Mouse (Mus musculus) common myeloid progenitor, adult 5-6 weeks (primary cell): ENCODE results near the gene Pitpnm3. TPM values are rescaled to one million over a fixed set of nuclear protein-coding genes. Genes with fewer than 3 reads are reported as not detected.

Source experiments
- ATAC-seq: replicated peaks from 2 replicates; pipeline ENCODE4 v1.8.0; 2016; ENCODE audit warnings: low read depth, mild to moderate bottlenecking, moderate TSS enrichment, inconsistent platforms; ENCODE audit not compliant: poor library complexity, severe bottlenecking
- total RNA-seq: library from RNA; stranded (forward); fragments of 200-1000, 187-1606 nt; gene quantifications from 2 replicates; pipeline ENCODE4 v1.2.3, GENCODE M21; 2017

Pitpnm3 gene
- total RNA-seq, 1 experiment from 2014 or later: not detected

DNA sequence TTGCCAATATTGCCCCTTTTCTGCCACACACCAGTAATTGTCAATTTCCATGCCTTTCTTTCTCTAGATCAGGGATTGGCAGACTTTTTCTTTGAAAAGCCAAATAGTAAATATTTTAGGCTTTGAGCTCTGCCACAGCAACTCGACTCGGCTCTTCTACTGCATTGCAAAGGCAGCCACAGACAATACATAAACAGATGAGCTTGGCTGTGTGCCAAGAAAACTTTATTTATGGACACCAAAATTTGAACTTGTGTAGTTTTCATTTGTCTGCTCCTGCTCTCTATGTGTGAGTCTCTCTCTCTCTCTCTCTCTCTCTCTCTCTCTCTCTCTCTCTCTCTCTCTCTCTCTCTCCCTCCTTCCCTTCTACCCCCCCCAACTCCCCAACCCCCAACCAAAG, 80.4 kb downstream of the Pitpnm3 start:
- no peak for ATAC-seq

DNA sequence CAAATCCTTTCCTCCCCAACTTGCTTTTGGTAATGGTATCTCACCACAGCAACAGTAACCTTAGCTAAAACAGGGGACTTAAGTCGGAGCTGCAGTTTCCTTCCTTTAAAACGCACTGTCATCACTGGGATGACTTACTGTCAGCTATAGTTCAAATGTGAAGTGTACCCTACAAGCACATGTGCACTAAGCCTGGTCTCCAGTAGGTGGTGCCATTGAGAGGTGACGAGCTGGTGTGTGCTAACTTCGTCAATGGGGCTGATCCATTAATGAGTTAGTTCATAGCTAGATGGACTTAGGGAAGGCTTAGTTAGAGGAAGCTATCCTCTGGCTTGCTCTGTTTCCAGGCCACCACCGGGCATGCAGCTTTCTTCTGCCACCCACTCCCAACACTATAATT, 82.9 kb downstream of the Pitpnm3 start:
- ATAC-seq: peak; percentile 89

- ATAC-seq: no peak
Measured at GRCm38 (mm10) chr11:72052221-72052620, 83.4 kb downstream of the Pitpnm3 start.

DNA sequence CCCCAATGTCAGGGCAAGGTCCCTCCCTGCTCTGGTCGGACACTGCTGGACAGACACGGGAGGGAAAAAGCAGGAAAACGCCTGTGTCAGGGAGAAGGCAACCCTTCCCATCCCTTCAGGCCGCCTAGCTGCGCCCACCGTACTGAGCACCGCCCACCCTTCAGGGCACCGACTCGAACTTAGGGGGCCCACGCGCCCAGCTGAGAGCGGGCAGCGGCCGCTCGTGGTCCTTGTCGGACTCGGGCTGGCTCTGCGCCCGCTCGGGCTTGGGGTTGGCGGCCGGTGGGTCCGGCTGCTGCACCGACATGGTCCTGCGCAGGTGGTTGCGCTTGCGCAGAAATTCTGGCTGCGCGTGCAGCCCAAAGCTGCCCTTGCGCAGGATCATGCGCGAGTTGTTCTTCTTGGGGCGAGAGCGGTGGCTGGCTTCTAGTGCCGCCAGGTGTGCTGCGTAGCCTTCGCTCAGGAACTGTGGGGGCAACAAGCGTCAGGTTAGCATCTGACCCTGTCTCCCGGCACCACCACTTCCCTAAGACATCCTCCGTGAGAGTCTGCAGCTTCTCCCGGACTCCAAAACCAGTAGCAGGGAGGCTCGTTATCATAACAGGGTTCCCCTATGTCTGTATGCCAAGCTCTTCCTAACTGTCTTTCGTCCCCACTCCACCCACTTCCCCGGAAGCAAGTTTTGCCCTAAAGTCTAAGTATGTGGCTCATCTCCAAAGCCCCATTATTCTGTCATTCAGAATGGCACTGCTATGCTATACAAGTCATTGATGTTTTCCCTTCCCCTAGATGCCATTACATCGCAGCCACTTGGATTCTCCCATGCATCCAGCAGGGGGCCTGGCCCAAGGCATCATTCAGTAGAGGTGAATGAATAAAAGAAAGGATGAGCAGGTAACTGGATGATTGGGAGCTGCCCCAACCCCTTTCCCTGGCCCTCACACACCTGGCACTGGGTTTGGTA, 84.4 kb downstream of the Pitpnm3 start:
- ATAC-seq: 0 out of 2 replicates have a peak, but pooled peaks have one; percentile 16

DNA sequence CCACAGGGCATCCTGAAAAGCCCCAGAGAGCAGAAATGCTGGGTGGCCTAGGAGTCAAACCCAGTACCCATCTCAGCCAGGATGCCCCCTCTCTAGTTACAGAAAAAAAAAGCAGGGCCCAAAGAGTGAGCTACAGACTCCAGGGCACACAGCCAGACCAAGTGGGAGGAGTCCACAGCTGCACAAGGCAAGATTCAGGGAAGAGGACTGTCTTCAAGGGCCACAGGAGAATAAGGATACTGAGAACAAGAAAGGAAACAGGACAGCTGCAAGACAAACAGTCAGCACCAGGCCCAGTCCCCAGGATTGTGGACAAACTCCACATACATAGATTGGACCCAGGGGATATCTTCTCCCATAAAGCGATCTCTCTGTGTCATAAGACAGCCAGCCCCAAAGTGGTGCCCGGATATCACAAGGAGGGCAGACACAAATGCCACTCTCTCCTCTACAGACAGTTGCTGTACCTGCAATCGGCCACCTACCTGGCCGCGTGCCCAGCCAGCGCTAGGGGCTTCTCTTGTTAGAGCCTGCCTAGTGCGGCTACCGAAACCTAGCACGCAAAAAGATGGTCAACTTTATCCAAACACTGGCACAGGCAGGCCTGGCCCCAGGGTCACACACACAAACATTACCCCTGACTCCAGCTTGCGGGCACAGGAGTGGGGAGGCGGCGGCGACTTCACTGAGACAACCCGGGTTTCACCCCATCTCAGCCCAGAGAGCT, 85.2 kb downstream of the Pitpnm3 start:
- no peak for ATAC-seq

- no peak for ATAC-seq
Measured at GRCm38 (mm10) chr11:72049171-72049759, 86.3 kb downstream of the Pitpnm3 start.

GRCm38 (mm10) chr11:72048730-72049129, 86.8 kb downstream of the Pitpnm3 start:
- ATAC-seq: no peak

DNA sequence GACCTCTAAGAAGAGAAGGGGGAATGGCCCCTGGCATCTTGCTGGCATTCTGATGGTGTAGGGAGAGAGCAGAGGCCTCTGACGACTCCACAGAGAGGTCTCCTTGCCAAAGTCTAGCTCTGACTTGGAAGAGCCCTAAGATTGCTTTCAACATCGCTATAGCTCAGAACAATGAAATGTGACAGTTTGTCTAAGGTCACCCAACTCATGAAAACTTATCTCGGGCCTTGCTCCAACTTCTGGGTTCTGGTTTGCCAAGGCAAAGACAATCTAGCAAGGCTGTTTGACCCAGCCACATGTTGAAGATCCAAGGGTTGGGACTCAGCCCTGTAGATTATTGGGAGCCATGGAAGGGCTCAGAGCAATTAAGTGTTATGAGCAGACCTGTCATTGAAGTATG, 91.3 kb downstream of the Pitpnm3 start:
- no peak for ATAC-seq

GRCm38 (mm10) chr11:72042631-72043030, 92.9 kb downstream of the Pitpnm3 start:
- ATAC-seq: no peak

- ATAC-seq: peak; percentile 86
Measured at GRCm38 (mm10) chr11:72041768-72042607, 93.6 kb downstream of the Pitpnm3 start, which contains the start of gene Pimreg. Gene Pimreg, plus strand, starts transcription at chr11:72042032.

GRCm38 (mm10) chr11:72041290-72041767, 94.2 kb downstream of the Pitpnm3 start:
- ATAC-seq: peak; percentile 42

DNA sequence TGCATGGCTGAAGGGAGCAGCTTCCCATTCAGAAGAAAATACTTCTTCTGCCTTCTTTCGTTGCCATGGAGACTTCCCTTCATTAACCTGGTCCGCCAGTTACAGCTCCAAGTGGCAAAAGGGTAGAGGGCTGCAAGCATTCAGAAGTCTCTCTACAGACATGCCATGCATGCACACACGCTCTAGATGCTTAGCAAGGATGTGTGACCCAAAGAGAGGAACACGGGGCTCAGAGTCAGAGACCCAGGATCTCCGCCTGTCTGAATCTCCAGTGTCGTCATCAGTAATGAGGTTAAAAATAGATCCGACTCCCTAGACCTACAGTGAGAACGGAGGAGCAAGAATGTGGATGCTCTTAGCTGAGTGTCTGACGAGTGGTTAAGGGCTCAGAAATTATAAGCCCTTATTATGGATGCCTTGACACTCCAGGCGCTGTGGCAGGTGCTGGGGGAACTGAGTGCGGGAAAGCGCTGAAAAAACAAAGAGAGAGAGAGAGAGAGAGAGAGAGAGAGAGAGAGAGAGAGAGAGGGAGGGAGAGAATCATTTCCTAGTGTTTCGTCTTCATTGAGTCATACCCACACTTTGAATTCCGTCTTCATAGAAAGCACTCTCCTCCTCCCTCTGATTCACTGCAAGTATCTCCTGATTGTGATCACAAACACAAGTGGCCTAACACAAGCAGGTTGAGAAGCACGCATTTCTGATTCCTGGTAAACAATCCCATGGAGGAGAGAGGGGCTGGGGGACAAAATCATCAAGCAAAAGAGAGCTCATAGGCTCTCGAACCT, 95.8 kb downstream of the Pitpnm3 start:
- no peak for ATAC-seq

GRCm38 (mm10) chr11:72037996-72038395, 97.6 kb downstream of the Pitpnm3 start:
- 0 out of 2 replicates have a peak, but pooled peaks have one; percentile 31 for ATAC-seq

- ATAC-seq: no peak
Measured at GRCm38 (mm10) chr11:72037409-72037808, 98.2 kb downstream of the Pitpnm3 start, which contains the start of gene Aipl1. Gene Aipl1, minus strand, starts transcription at chr11:72037509.

DNA sequence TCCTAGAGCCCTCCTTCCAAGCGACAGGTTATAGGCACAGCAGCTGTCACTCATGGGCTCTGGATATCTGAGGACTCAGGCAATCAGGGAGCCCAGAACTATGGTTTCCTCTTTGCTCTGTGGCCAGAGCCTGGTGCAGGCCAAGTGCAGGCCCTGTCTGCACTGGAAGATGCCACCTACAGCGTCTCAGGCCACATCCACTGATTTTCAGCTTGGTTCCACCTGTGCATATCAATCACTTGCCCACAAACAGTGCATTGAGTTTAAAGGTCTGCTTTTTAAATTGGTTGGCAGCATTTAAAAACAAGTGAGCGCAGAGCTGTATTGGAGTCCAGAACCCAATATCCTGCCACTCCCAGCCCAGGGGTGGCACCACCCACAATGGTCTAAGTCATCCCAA, 103.0 kb downstream of the Pitpnm3 start:
- ATAC-seq: no peak

DNA sequence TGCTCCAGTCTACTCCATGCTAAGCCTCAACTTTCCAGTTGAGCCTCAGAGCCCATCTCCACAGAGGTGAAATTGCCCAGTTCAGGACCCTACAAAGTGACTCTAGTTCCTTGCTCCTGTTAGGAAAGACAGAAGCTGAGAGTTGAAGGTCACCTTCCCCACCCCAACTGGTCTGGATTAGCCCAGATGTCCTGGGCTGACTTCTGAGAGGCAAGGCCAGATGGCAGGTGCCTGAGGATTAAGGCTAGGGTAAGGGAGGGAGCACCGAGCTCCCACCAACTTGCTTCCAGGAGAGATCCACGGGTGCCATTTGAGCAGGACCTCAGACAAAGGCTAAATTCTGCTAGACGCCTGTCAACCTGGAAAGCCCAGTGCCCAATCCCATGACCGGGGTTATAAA, 103.5 kb downstream of the Pitpnm3 start:
- no peak for ATAC-seq

- no peak for ATAC-seq
Measured at GRCm38 (mm10) chr11:72031353-72031752, 104.2 kb downstream of the Pitpnm3 start.

DNA sequence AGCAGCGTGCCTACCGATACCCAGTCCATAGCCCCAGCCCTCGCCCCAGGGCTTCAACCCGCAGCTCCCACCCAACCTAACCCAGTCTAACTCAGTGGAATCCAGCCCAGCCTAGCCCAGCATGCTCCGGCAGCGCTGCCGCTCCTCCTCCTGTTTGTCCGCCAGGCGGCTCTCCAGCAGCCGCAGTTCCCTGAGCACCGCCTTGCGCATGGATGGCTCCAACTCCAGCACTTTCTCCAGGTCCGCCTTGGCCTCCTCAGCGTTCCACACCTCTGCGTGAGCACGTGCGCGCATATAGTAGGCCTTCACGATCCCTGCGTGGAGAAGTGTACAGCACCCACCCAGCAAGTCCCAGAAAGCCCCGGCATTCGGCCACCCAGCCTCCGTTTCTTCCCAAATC, 106.4 kb downstream of the Pitpnm3 start:
- ATAC-seq: no peak

DNA sequence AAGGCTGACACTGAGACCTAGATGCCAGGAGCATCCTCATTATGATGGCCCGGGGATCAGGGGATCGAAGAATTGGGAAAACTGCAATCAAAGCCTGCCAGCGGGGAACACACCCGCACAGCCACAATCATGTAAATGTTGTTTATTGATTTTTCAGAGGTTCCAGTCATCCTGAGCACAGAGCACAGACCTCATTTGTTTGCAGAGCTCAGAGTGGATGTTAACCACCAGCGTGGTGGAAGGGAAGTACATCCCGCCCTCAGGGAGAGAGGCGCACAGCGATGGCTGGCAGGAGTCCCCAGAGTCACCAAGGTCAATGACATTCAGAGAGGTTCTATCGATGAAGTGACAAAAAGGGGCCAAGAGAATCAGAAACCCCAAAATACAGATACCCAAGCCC, 107.7 kb downstream of the Pitpnm3 start:
- no peak for ATAC-seq
